Mouse (Mus musculus): ENCODE measurements at regions not wholly inside any gene's neighbourhood (a gene's known extent, or its start where the extent isn't known, plus 50 kb on each side); places are given as distances from the start of the nearest gene placed in this dataset.

DNA sequence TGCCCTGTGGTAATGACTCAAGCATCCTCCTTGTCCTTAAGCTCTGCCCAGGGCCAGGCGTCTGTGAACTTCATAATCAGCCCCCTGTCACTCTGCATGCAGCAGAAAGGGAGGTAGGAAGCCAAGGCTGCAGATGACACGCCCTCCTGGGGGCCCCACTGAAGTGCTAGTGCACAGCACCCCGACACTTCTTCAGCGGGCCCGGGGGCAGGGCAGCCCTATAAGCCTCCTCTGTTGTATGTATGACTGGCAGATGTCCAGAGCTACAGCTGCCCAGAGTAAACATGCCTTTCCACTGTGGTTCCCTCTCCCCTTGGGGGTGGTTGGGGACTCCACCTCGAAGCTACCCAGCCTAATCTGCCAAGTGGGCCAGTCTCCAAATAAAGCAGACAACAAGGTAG is 107.2 kb upstream of the Vps8 start:
- ATAC-seq (ENCODE audit: low FRiP score, low TSS enrichment), result no peak
- no peaks in the 10 kb centered on the region for H3K9me3 ChIP-seq (ENCODE audit: control insufficient read depth, low read length)
- DNase-seq, result peak; percentile 40
- no peak overlapping the region for H3K9ac ChIP-seq (replicated peaks; ENCODE audit: low read length)
- H3K4me3 ChIP-seq (replicated peaks; ENCODE audit: low read depth, low read length), result no peak overlapping the region
- H3K27me3 ChIP-seq (ENCODE audit: control insufficient read depth, insufficient read depth, low read length), result no peaks in the 10 kb centered on the region
- no peak overlapping the region for H3K27ac ChIP-seq (replicated peaks; ENCODE audit: low read depth, low read length)
- H3K4me2 ChIP-seq (ENCODE audit: low read length), result no peak overlapping the region
- H3K4me1 ChIP-seq (ENCODE audit: control insufficient read depth, insufficient read depth, low read length), result peaks cover 6% of the 10 kb centered on the region; the same call in 1 of the 2 replicates
- H3K36me3 ChIP-seq (ENCODE audit: control insufficient read depth, insufficient read depth, low read length), result no peaks in the 10 kb centered on the region
- 47% methylated on average over 6 of the region's 6 CpGs for WGBS

DNA sequence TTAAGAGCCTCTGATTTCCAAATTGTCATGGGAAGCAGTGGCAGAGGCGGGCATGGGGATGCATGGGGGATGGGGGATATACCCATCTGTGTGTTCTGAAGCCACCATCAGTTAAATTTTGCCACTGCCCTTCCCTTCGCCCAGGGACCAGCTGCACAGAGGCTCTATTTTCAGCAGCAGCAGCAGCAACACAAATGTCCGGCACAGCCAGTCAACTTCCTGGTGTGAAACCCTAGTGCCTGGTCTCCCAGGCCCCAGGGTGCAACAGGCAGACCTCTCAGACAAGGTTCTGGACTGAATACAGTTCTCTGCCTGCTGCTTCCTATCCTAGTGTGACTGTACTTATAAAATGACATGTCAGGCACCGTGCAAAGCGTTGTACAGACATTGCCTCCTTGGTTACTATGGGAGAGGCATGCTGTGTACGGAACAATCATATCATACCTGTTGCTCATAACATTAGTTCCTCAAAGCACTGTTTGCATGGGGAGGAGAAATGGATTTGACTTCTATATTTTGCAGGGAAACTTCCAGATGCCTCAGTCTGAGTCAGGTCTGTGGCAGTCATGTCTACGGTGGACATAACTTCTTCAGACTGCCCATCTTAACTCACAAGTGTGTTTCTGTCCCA is 104.8 kb upstream of the Vps8 start:
- ATAC-seq (ENCODE audit: low FRiP score, low TSS enrichment), result no peak
- no peak overlapping the region for H3K27ac ChIP-seq (replicated peaks; ENCODE audit: low read depth, low read length)
- DNase-seq, result no peak
- WGBS, result 83% methylated on average over 7 of the region's 7 CpGs
- H3K9ac ChIP-seq (replicated peaks; ENCODE audit: low read length), result no peak overlapping the region
- H3K4me1 ChIP-seq (ENCODE audit: control insufficient read depth, insufficient read depth, low read length), result no peaks in the 10 kb centered on the region
- no peak overlapping the region for H3K4me3 ChIP-seq (replicated peaks; ENCODE audit: low read depth, low read length)
- no peaks in the 10 kb centered on the region for H3K36me3 ChIP-seq (ENCODE audit: control insufficient read depth, insufficient read depth, low read length)
- no peaks in the 10 kb centered on the region for H3K27me3 ChIP-seq (ENCODE audit: control insufficient read depth, insufficient read depth, low read length)
- H3K4me2 ChIP-seq (ENCODE audit: low read length), result no peak overlapping the region
- H3K9me3 ChIP-seq (ENCODE audit: control insufficient read depth, low read length), result no peaks in the 10 kb centered on the region

DNA sequence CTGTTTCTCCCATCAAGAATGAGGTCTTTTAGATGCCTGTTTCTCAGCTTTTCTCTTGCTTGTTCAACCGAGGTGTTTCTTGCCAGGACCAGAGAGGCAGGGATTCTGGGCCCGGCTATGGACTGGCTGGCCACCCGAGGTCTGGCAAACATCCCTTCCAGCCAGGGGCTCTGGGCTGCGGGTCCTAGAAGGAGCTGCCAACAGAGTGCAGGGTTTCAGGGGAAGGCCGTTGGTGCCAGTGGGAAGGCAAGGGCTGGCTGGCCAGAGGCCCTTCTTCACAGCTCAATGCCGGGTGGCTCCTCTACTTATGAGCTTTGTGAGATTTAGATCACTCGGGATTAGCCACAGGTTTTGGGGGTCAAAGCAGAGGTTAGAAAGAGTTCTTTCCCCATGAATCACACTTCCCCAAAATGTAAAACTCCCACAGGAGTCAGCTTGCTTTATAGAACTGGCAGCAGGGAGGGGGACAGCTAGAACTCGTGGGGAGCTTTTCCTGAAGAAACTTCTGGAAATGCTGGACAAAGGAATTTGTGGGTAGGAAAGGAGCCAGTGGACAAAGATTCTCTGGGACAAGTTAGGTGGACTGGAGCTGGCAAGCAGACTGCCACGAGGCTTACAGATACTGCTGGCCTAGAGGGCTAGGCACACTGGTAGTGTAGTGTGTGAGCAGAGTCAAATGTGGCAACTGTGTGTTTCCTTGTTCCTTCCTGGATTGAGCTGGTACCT is 104.1 kb upstream of the Vps8 start:
- no peaks in the 10 kb centered on the region for H3K9me3 ChIP-seq (ENCODE audit: control insufficient read depth, low read length)
- DNase-seq (no peak), ATAC-seq (ENCODE audit: low FRiP score, low TSS enrichment) (no peak)
- no peak overlapping the region for H3K4me3 ChIP-seq (replicated peaks; ENCODE audit: low read depth, low read length)
- H3K27me3 ChIP-seq (ENCODE audit: control insufficient read depth, insufficient read depth, low read length), result no peaks in the 10 kb centered on the region
- WGBS, result 67% methylated on average over 9 of the region's 9 CpGs
- no peak overlapping the region for H3K4me2 ChIP-seq (ENCODE audit: low read length)
- no peak overlapping the region for H3K27ac ChIP-seq (replicated peaks; ENCODE audit: low read depth, low read length)
- no peaks in the 10 kb centered on the region for H3K36me3 ChIP-seq (ENCODE audit: control insufficient read depth, insufficient read depth, low read length)
- no peak overlapping the region for H3K9ac ChIP-seq (replicated peaks; ENCODE audit: low read length)
- no peaks in the 10 kb centered on the region for H3K4me1 ChIP-seq (ENCODE audit: control insufficient read depth, insufficient read depth, low read length)

DNA sequence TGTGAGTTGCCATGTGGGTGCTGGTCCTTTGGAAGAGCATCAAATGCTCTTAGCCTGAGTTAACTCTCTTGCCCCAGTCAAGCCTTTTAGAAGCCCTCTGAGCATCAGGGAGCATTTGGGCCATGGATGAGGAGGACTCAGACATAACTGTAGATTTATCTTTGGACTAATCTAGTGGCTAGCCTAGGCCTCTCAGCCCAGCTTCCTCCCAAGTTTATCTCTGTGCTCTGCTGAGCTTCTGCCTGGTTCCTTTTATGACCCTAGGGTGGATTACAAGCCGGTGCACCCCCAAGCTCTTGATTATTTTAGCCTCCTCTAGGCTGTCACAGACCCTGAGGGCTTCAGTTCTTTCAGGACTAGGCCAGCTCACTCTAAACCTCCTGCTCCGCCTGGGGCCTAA is 102.6 kb upstream of the Vps8 start:
- Histone ChIP-seq H3K4me2 (ENCODE audit: low read length) (no peak overlapping the region), H3K27ac (replicated peaks; ENCODE audit: low read depth, low read length) (no peak overlapping the region), H3K36me3 (ENCODE audit: control insufficient read depth, insufficient read depth, low read length) (no peaks in the 10 kb centered on the region), H3K4me1 (ENCODE audit: control insufficient read depth, insufficient read depth, low read length) (no peaks in the 10 kb centered on the region), H3K4me3 (replicated peaks; ENCODE audit: low read depth, low read length) (no peak overlapping the region), H3K27me3 (ENCODE audit: control insufficient read depth, insufficient read depth, low read length) (no peaks in the 10 kb centered on the region), H3K9me3 (ENCODE audit: control insufficient read depth, low read length) (no peaks in the 10 kb centered on the region), H3K9ac (replicated peaks; ENCODE audit: low read length) (no peak overlapping the region)
- ATAC-seq (ENCODE audit: low FRiP score, low TSS enrichment), result no peak
- WGBS, result 86% methylated on average over 2 of the region's 2 CpGs
- no peak for DNase-seq

DNA sequence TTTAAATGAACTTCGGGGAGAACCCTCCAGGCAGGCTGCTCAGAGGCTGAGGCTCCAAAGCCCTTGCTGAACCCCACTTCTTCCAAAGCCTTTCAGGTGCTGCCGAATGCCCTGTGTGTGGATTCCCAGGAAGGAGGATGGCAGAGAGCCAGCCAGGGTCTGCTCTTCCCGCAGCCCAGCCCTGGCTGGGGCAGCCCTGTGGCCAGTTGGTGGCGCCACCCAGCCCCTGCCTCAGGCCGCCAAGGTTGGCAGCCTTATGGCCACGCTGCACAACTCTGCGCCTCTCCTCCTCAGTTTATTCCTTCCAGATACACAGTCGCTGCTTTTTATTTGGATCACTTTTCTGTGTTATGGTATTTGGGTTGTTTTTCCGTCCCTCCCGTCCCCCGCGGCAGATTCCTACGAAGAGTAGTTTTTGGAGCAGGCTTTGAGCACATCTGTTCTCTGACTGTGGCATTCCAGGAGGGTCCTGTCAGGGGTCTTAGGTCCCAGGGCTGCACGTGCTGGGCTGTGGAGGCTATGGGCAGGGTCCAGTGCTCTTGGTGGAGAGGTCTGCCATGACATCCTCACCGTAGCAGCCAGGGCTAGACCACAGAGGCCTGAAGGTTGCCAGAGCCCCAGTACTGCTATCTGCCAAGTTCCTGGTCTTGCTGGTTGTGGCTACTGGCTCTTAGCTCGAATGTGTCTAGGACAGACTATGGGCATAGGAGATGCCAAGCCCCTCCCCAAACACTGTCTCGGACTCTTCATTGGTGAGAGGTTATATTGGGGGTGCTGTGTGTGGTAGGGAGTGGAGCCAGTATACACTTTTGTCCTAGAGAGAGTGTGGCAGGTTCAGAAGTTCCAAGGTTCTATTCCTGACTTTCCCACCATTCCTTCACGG is 101.5 kb upstream of the Vps8 start:
- no peaks in the 10 kb centered on the region for H3K27me3 ChIP-seq (ENCODE audit: control insufficient read depth, insufficient read depth, low read length)

DNA sequence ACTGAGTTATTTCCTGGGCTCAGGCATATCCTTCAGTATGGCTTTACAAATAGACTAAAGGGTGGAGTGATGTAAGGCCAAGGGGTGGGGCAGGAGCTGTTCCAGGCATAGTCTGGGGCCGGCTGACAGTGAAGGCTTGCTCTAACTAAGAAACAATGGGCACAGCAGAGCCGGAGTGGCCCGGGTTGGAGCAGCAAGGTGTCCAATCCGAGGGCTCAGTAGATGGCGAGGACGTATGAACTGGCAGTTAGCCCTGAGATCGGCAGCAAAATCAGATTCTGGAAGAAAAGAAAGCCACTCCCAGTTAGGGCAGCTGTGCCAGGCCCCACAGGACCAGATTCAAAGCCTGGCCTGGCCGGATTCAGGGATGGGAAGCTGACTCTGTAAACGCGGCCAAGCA is 100.5 kb upstream of the Vps8 start:
- H3K27ac ChIP-seq (replicated peaks; ENCODE audit: low read depth, low read length), result no peak overlapping the region

More for the DNA sequence above, 101.5 kb upstream of the Vps8 start:
- Histone ChIP-seq H3K4me3 (replicated peaks; ENCODE audit: low read depth, low read length) (no peak overlapping the region), H3K4me1 (ENCODE audit: control insufficient read depth, insufficient read depth, low read length) (no peaks in the 10 kb centered on the region), H3K27ac (replicated peaks; ENCODE audit: low read depth, low read length) (no peak overlapping the region), H3K9me3 (ENCODE audit: control insufficient read depth, low read length) (no peaks in the 10 kb centered on the region), H3K36me3 (ENCODE audit: control insufficient read depth, insufficient read depth, low read length) (no peaks in the 10 kb centered on the region), H3K4me2 (ENCODE audit: low read length) (no peak overlapping the region), H3K9ac (replicated peaks; ENCODE audit: low read length) (no peak overlapping the region)
- DNase-seq (peak; percentile 61), ATAC-seq (ENCODE audit: low FRiP score, low TSS enrichment) (no peak)
- WGBS, result 51% methylated on average over 18 of the region's 18 CpGs

DNA sequence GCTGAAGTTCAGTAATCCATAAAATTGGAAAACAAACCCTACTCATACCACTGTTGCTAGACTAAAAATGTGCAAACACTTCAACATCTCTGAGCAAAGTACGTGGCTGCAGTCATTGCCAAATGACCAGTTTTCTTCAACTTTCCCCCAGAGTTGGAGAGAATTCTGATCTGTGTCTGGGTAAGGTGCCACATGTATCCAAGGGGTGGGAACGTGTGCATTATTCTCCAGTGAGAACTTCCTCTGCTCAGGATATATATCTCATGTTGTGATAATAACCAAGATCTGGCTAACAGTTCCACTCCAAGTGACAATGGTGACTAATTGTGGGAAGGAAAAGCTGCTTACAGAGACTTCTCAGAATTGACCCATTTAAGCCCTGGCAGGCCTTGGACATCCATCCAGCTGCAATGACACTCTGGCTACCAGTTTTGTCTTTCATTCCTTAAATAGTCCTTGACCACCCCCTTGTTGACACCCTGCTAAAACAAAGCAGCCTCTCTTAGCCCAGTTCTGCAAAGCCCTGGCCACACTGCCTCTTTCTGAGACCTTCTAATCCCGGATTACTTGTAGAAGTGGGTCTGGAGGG is 99.4 kb upstream of the Vps8 start:
- H3K4me2 ChIP-seq (ENCODE audit: low read length), result no peak overlapping the region
- no peaks in the 10 kb centered on the region for H3K36me3 ChIP-seq (ENCODE audit: control insufficient read depth, insufficient read depth, low read length)
- 67% methylated on average over 3 of the region's 3 CpGs for WGBS
- H3K4me3 ChIP-seq (replicated peaks; ENCODE audit: low read depth, low read length), result no peak overlapping the region
- H3K27ac ChIP-seq (replicated peaks; ENCODE audit: low read depth, low read length), result no peak overlapping the region
- DNase-seq (no peak), ATAC-seq (ENCODE audit: low FRiP score, low TSS enrichment) (no peak)
- no peaks in the 10 kb centered on the region for H3K27me3 ChIP-seq (ENCODE audit: control insufficient read depth, insufficient read depth, low read length)
- H3K9me3 ChIP-seq (ENCODE audit: control insufficient read depth, low read length), result no peaks in the 10 kb centered on the region
- H3K9ac ChIP-seq (replicated peaks; ENCODE audit: low read length), result no peak overlapping the region
- no peaks in the 10 kb centered on the region for H3K4me1 ChIP-seq (ENCODE audit: control insufficient read depth, insufficient read depth, low read length)

More for the DNA sequence above, 100.5 kb upstream of the Vps8 start:
- Histone ChIP-seq H3K4me3 (replicated peaks; ENCODE audit: low read depth, low read length) (no peak overlapping the region), H3K9me3 (ENCODE audit: control insufficient read depth, low read length) (no peaks in the 10 kb centered on the region), H3K27me3 (ENCODE audit: control insufficient read depth, insufficient read depth, low read length) (no peaks in the 10 kb centered on the region), H3K4me1 (ENCODE audit: control insufficient read depth, insufficient read depth, low read length) (no peaks in the 10 kb centered on the region), H3K36me3 (ENCODE audit: control insufficient read depth, insufficient read depth, low read length) (no peaks in the 10 kb centered on the region), H3K9ac (replicated peaks; ENCODE audit: low read length) (no peak overlapping the region), H3K4me2 (ENCODE audit: low read length) (no peak overlapping the region)
- 25% methylated on average over 10 of the region's 10 CpGs for WGBS
- DNase-seq, result peak; percentile 68
- peak; percentile 53; the same call in 1 of the 2 replicates for ATAC-seq (ENCODE audit: low FRiP score, low TSS enrichment)

DNA sequence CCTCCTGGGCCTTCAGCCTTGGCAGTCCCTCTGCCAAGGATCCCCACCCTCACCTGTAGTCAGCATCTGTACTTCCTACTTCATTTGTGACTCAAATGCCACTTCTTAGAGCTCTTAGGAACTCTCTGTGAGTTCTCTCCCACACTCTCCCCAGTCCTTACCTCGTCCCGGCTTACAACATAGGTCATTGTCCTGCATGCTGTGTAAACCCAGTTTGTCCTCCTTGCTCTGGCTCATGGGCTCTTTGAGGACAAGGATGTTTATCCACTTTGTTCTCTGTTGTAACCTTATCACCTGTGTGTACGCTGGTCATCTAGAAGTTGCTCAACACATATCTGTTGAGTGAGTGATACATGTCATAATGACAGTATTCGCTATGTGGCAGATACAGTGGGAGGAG is 94.9 kb upstream of the Vps8 start:
- DNase-seq (no peak), ATAC-seq (ENCODE audit: low FRiP score, low TSS enrichment) (no peak)
- no peaks in the 10 kb centered on the region for H3K36me3 ChIP-seq (ENCODE audit: control insufficient read depth, insufficient read depth, low read length)
- 96% methylated on average over 4 of the region's 4 CpGs for WGBS
- no peak overlapping the region for H3K9ac ChIP-seq (replicated peaks; ENCODE audit: low read length)
- no peaks in the 10 kb centered on the region for H3K27me3 ChIP-seq (ENCODE audit: control insufficient read depth, insufficient read depth, low read length)
- H3K4me3 ChIP-seq (replicated peaks; ENCODE audit: low read depth, low read length), result no peak overlapping the region
- no peak overlapping the region for H3K4me2 ChIP-seq (ENCODE audit: low read length)
- H3K4me1 ChIP-seq (ENCODE audit: control insufficient read depth, insufficient read depth, low read length), result peaks cover 16% of the 10 kb centered on the region
- H3K27ac ChIP-seq (replicated peaks; ENCODE audit: low read depth, low read length), result no peak overlapping the region
- H3K9me3 ChIP-seq (ENCODE audit: control insufficient read depth, low read length), result no peaks in the 10 kb centered on the region

Data from midbrain, embryonic 14.5 days (tissue).